Mouse (Mus musculus) lung, adult 2 months (tissue): ENCODE data around the gene Pitpnm2.

Source experiments
- CTCF ChIP-seq: fragments of 200-500 bp; IDR thresholded peaks from 2 replicates; pipeline ENCODE4 v1.5.1; 2011; ENCODE audit warnings: mild to moderate bottlenecking, low read length, control low read depth; ENCODE audit not compliant: insufficient read depth
- POLR2A ChIP-seq: fragments of 200-500 bp; IDR thresholded peaks from 2 replicates; pipeline ENCODE4 v1.6.1; 2011; ENCODE audit warnings: low read depth, mild to moderate bottlenecking, control low read depth, low read length, borderline replicate concordance; ENCODE audit errors: extremely low read depth

DNA sequence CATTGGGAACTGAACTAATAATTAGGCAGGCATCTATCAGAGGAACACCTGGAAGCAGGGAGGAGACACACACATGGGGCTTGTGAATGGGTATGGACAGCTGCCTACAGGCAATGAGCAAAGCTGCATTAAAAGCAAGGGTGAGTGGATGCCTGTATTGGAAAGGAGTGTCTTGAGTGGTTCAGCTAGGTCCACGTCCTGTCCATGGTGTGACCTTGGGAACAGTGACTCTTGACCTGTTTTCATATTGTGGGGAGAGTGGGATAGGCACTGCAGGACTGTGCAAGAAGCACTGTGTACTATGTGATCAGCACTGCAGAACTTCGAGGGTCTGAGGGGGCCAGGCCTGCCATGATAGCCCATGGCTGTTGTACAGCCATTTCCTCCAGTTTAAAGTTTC lies 150.6 kb downstream of the Pitpnm2 start:
- TF ChIP-seq POLR2A: no peak
- no peak for TF ChIP-seq CTCF
